Mouse (Mus musculus) ovary, postnatal 10 days (tissue): ENCODE data around the gene Cntd1.
"Not testable (repeated sequence)": the region's sequence is repeated elsewhere in the genome, so short reads cannot be mapped to it uniquely, and the experiment has no call there.

Experiments
- DNase-seq: peaks from one replicate; pipeline ENCODE4 v3.0.0; 2022; ENCODE audit warnings: low spot score

The Cntd1 gene

GRCm38 (mm10) chr11:101283805-101284204 is 5.0 kb downstream of the Cntd1 start:
- DNase-seq, result no peak

DNA sequence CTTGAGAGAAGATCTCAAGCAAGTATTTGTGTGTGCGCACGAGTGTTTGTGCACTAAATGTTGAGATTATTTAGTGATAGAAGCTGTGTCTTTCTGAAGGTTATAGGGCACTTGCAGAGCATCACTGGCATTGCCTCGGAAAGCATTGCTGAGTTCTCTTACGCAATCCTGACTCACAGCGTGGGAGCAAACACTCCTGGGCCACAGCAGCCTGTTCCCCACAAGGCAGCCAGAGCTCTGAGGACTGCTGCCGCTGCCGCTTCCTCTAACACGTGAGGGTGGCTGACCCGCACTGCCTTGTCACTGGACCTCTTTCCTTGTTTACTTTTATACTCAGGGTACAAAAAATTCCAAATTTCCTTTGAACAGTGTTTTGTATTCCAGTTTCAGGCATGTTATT is 8.5 kb downstream of the Cntd1 start:
- no peak for DNase-seq

GRCm38 (mm10) chr11:101291231-101291630 is 12.4 kb downstream of the Cntd1 start:
- no peak for DNase-seq

DNA sequence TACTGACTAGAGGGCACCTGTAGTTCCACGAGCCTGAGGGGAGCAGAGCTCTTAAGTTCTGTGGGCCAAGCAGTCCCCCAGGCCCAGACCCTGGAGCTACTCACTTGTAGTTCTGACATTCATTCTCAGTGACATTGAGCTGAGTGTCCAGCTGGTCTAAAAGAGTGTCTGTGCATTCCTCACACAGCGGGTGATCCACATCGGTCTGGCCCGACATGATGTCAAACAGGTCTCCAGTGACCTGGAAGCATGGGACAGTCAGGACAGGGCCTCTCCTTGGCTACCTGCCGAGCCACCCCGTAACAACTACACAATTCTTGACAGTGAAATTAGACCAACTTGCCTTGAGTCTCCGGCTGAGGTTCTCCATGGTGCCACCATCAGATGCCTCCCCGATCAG is 16.4 kb downstream of the Cntd1 start:
- DNase-seq, result no peak

GRCm38 (mm10) chr11:101300881-101301280 is 22.1 kb downstream of the Cntd1 start:
- no peak for DNase-seq

GRCm38 (mm10) chr11:101301299-101302003 is 22.6 kb downstream of the Cntd1 start:
- no peak for DNase-seq

DNA sequence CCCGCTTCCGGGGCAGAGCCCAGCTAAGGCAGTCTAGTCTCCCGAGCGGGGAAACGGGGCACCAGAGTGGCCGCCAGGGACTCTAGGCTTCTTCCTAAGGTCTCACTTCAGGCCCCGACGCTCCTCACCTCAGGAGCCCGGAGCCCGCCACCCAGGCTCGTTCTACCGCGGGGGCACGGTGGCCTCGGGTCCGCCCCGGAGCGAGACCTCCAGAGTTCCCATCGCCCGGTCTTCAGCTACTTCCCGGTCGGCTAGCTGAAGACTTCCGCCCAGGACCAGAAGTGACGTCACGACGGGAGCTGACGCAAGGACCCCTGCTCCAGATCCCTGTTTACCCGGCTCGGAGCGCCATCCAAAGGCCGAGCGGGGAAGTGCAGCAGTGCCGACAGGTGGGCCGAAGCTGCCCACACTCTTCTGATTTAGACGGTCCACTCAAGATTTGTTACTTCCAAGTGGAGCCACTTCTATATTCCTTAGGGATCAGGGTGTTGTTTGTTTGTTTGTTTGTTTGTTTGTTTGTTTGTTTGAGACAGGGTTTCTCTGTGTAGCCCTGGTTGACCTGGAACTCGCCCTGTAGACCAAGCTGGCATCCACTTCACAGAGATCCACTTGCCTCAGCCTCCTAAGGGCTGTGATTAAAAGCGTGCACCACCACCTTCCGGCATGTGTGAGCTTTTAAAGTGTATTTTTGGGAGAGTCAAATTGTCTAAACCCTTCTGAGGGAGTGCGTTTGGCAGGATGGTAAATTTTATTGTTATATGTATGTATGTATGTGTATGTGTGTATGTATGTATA is 23.4 kb downstream of the Cntd1 start, which contains the start of gene Becn1:
Gene Becn1, minus strand, starts transcription at position 283 of the 795 bp plus-strand sequence.
- peak; percentile 95 for DNase-seq

DNA sequence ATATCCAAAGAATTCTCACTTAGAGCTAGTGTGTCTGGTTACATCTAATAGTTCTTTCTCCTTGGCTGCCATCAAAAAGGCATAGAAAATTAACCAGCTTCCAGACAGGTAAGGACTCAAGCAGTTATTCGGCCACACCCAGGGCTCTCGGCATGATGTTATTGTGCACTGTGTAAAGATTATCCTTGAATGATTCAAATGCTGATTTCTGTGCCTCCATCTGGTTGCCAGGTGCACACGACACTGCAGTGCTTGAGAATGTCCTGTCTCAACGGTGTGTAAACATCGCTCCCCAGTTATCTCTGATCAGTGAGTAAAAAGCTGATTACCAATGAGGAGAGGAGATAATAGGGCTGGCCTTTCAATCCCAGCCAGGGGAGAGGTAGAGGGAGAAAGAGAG is 28.9 kb downstream of the Cntd1 start:
- DNase-seq, result no peak

DNA sequence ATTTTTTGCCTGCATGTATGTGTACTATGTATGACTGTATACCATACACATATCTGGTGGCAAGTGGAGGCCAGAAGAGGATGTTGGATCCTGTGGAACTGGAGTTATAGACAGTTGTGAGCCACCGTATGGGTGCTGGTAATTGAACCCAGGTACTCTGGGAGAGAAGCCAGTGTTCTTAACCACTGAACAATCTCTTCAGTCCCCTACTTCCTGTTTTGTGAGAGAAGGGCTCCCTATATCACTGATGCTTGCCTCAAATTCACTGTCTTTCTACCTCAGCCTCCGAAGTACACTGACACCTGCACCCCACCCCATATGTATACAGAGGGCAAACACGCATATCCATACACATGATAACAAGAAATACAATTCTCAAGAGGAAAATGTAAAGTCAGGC is 32.3 kb downstream of the Cntd1 start:
- no peak for DNase-seq

GRCm38 (mm10) chr11:101312150-101312549 is 33.3 kb downstream of the Cntd1 start:
- no peak for DNase-seq

DNA sequence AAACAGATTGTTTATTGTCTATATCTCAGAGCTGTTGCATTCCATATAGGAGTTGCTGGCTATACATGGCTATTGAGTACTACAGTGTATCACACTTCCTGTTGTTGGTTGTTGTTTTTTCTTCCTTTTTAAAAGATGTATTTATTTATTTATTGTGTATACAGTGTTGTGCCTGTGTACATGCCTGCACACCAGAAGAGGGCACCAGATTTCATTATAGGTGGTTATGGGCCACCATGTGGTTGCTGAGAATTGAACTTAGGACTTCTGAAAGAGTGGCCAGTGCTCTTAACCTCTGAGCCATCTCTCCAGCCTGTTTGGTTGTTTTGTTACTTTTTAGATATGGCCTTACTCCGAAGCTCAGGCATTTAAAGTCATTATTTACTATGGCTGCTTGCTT is 35.8 kb downstream of the Cntd1 start:
- DNase-seq, result no peak

- no peak for DNase-seq
These were observed 36.4 kb downstream of the Cntd1 start for GRCm38 (mm10) chr11:101315082-101315650.

DNA sequence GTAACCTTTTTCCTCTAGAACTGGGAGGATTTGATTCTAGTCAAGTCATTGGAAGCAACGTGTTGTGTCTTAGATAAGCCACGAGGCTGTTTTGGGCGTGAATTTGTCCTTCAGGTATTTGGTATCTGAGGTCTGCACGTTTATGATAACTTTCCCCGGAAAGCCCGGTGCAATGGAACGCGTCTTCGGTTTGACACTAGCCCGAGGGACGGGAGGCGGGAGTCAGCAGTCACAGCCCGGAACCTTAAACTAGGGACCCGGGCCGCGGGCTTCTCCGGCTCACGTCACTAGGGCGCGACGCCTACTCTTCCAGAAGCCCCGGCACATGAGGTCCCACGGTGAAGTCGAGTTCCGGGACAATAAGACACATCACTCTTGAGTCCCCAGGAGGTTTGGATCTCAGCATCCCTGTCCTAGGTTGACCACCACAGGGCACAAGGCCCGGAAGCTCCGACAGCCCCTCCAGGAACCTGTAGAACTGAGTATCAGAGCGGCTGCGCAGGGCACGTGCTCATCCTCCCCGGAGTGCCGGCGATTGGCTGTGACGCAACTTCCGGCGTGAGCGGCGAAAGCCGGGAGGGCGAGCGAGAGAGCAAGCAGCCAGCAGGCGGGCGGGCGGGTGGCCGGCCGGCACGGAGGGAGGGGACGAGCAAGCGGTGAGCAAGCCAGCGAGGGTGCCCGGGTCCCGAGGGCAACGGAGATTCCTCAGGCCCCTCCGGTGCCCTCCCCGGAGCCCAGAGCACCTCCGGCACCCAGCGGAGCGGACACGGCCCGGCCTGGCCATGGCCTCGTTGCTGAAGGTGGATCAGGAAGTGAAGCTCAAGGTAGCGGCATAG is 37.1 kb downstream of the Cntd1 start, which contains the start of gene Psme3:
Gene Psme3, plus strand, starts transcription at position 549 of the 836 bp plus-strand sequence.
- DNase-seq, result peak; percentile 87

DNA sequence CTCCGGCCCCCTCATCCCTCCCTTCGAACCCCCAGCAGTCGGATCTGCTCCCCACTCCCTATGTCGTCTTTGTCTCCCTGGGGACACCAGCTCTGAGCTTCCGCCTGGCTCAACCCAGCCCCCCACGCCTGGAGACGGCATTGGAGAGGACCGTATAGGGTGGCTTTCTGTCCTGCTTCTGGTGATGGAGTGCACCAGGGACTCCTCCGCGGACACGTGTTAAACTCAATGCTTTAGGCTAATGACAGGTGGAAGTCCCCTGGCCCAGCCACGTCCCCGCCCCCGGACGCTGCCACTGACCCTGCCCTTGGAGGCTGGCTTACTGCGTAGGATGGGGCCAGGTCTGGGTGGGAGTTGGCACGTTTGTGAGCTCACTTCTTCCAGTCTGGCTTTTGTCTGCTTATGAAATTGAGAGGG is 37.7 kb downstream of the Cntd1 start:
- no peak for DNase-seq

GRCm38 (mm10) chr11:101323609-101324008 is 44.8 kb downstream of the Cntd1 start:
- no peak for DNase-seq

GRCm38 (mm10) chr11:101324763-101325162 is 46.0 kb downstream of the Cntd1 start, which contains the start of gene Aoc2:
Aoc2 (plus strand) TSS chr11:101325063.
- no peak for DNase-seq

- DNase-seq, result not testable (repeated sequence)
These were observed 46.4 kb downstream of the Cntd1 start for GRCm38 (mm10) chr11:101325201-101325600.

- no peak for DNase-seq
These were observed 47.3 kb downstream of the Cntd1 start for GRCm38 (mm10) chr11:101326147-101326546.

- no peak for DNase-seq
These were observed 48.5 kb downstream of the Cntd1 start for GRCm38 (mm10) chr11:101327311-101327710.

GRCm38 (mm10) chr11:101328941-101329635 is 50.3 kb downstream of the Cntd1 start:
- DNase-seq, result no peak

GRCm38 (mm10) chr11:101330371-101330924 is 51.6 kb downstream of the Cntd1 start, which contains the start of gene Aoc3:
Aoc3 (plus strand) TSS chr11:101330605.
- DNase-seq, result no peak
